Mouse (Mus musculus) adrenal gland, postnatal 4 days (tissue): Measurements from ENCODE around the gene Smpd4. TPM values are rescaled to one million over a fixed set of nuclear protein-coding genes. Genes with fewer than 3 reads are reported as not detected.
A peak's percentile ranks its signal among the peaks of the same experiment; 100 is the strongest.
"Not testable (repeated sequence)": the region's sequence is repeated elsewhere in the genome, so short reads cannot be mapped to it uniquely, and the experiment has no call there.

Experiments
- DNase-seq, 2 experiments: peaks; one replicate each; pipeline ENCODE4 v3.0.0; 2021 to 2022; ENCODE audit warnings: low spot score in 2 of 2, mixed read lengths in 2 of 2
- long read RNA-seq, 2 experiments: library from polyadenylated mRNA; stranded (forward); transcript quantifications; one replicate each; pipeline ENCODE4 v2.0.0; 2021
- total RNA-seq, 2 experiments: library from RNA; stranded (reverse); gene quantifications; 2 replicates each; pipeline ENCODE4 v1.2.3; 2021

The Smpd4 gene
- 10 to 100 TPM; 50.2 to 52.4 TPM for total RNA-seq
- long read RNA-seq, experiment 1, full-length matches to known transcripts: 8 of 20 reads
- long read RNA-seq, experiment 1, partial matches to known transcripts: 6 of 20 reads
- long read RNA-seq, experiment 1, other reads (novel, unspliced or antisense): 6 of 20 reads
- long read RNA-seq, experiment 2, full-length matches to known transcripts: 9 of 33 reads
- long read RNA-seq, experiment 2, partial matches to known transcripts: 19 of 33 reads
- long read RNA-seq, experiment 2, other reads (novel, unspliced or antisense): 5 of 33 reads

GRCm38 (mm10) chr16:17619198-17620105 is at the start of gene Smpd4:
Gene Smpd4 (plus strand): TSS chr16:17619354.
- peak; percentile 86 to 91 for DNase-seq

GRCm38 (mm10) chr16:17575870-17576824 is 43.0 kb upstream of the Smpd4 start:
- DNase-seq: peak; percentile 31 to 44

DNA sequence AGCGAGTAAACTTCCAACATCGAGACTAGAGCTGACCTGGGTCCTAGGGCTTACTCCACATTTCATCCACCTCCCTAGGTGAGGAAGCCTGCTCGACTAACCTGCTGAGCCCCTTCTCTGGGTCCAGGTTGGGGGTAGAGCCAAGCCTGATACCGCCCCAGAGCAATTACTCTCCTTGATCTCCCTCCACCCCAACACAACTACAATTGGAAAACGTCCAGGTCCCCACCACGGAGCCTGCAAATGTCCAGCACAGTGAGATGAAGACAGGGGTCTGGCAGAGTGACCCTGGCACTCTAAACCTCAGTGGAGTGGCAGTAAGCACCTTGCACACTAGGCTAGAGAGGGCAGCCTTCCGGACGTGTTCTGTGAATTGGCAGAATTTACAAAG is 42.3 kb upstream of the Smpd4 start:
- DNase-seq: no peak

- DNase-seq: no peak
Measured at GRCm38 (mm10) chr16:17583064-17583463, 36.1 kb upstream of the Smpd4 start, which contains the start of gene Slc7a4. Gene Slc7a4 (minus strand): TSS chr16:17583214.

DNA sequence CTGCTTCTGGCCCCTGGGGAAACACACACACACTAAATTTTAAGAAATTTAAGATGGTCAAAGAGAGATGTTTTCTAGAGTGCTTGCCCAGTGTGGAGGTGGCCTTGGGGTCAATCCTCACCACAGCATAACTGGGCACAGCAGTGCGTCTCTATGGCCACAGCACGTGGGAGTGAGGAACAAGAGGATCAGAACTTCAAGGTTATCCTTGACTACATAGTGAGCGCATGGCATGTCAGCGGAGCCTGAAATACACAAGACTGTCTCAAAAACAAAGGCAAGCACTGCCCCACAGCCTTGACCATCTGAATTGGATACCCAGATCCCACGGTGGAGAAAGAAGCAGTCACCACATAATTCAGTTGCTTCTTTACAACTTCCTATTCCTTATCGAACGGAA is 34.6 kb upstream of the Smpd4 start:
- DNase-seq: no peak

- DNase-seq: no peak
Measured at GRCm38 (mm10) chr16:17590731-17591130, 28.4 kb upstream of the Smpd4 start.

DNA sequence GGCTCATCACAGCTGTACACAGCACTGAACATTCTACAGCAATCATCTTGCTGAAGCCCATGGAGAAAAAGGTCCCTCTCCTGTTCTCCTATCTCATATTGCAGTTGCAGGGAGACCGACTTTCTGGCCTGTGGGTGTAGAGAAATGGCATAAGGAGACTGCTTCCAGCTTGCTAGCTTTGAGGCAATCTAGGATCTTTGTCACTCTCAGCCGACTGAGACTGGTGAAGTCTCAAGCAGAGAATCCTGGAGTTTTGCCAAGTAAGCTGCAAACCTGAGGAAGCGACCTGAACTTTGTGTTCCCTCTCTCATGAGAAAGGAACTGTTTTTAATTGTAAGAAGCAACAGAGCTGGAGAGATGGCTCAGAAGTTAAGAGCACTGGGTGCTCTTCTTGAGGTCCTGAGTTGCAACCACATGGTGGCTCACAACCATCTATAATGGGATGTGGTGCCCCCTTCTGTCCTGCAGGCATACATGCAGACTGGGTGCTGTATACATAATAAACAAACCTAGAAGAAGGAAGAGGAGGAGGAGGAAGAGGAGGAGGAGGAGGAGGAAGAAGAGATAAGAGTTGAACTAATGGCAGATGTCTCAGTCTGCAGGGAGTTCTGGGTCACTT is 18.1 kb upstream of the Smpd4 start:
- no peak for DNase-seq

DNA sequence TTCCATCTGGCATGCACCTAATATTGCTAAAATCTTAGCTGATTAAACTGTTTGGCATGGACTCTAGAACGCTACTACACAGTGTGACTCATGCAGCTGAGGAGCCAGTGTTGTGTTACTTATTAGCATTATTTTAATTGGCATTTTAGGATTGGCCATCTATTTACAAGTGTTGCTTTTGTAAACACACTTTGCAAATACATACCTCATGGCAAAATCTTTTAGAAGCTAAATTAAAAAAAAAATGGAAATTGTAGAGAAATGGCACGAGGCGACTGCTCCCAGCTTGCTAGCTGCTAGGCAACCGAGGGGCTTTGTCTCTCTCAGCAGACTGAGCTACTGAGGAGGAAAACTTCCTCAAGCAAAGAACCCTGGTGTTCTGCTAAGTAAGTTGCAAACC is 14.2 kb upstream of the Smpd4 start:
- no peak for DNase-seq

- no peak for DNase-seq
Measured at GRCm38 (mm10) chr16:17605684-17606083, 13.5 kb upstream of the Smpd4 start.

GRCm38 (mm10) chr16:17611383-17611782 is 7.8 kb upstream of the Smpd4 start:
- no peak for DNase-seq

GRCm38 (mm10) chr16:17614740-17615139 is 4.4 kb upstream of the Smpd4 start:
- DNase-seq: not testable (repeated sequence)

DNA sequence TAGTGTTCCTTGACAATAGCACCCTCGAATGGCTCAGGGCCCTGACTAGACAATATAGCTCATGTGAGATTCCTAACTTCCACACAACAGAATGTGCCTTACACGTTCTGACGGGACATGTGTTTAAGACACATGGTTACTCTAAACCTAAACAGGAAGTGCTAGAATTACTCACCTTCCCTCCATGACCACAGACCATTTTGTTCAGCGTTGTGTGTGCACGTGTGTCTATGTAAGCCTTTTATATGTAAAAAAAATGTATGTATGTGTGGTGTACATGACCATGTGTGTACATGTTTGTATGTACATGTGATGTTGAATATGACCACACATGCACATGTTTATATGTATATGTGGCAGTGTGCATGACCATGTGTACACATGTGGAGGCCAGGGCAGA is 2.9 kb upstream of the Smpd4 start:
- no peak for DNase-seq

GRCm38 (mm10) chr16:17617922-17618565 is 1.1 kb upstream of the Smpd4 start:
- DNase-seq: no peak

DNA sequence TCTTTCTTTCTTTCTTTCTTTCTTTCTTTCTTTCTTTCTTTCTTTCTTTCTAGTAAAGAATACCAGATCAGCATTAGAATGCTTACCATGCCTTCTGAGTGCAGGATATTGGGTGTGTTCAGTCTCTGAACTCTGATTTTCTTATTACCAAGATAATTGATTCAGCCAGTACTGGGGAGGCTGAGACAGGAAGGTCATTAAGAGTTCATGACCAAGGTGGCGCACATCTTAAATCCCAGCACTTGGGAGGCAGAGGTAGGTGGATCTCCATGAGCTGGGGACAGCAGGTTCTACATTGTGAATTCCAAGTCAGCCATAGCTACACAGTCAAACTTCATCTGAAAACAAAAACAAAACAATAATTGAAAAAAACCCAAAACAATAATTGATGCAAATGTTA is 2.8 kb downstream of the Smpd4 start:
- DNase-seq: no peak

DNA sequence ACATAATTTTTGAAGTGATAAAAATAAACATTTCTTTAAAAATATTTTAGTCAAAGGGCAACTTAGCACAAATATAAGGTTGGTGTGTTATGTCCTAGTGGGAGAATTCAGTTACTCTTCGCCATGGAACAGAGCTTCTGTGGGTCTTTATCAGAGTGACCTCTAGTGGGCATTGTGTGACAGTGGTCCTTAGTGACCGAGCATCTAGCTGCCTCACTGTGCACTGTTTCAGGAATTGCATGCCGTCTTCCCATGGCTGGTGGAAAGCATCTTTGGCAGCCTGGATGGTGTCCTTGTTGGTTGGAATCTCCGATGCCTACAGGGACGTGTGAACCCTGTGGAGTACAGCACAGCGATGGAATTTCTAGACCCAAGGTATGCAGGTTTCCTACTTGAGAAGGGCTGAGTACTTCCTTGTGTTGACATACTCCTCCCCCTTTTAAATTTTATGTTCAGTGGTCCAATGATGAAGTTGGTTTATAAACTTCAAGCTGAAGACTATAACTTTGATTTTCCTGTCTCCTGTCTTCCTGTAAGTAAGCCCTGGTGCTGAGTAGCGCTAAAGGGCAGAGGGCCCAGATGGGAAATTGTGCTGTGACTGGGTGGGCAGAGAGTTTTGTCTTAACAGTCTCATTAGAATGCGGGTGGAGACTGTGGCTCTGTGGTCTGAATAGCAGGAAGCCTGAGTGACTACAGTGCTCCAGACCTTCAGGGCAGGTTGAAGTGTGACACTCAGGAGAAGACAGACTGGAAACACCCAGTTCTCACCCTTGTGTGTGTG is 6.5 kb downstream of the Smpd4 start:
- no peak for DNase-seq

GRCm38 (mm10) chr16:17626269-17626555 is 7.1 kb downstream of the Smpd4 start:
- no peak for DNase-seq

DNA sequence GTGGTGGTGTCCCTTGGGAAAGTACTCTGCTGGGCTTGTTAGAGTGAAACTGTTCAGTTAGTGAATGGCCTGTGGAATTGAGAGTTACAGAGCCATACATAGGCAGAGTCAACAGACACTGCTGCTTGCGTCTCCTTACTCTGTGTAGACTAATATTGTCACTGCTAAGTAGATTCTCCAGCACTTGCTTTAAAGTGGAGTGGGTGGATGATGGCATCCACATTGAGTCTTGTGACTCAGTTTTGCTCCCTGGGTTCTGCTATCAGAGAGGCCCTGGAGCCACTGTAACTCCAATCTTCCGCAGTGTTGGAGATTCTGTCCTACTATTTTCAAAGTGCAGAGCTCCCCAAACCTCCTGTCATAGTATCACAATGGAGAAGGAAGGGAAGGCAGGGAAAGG is 13.4 kb downstream of the Smpd4 start:
- no peak for DNase-seq

DNA sequence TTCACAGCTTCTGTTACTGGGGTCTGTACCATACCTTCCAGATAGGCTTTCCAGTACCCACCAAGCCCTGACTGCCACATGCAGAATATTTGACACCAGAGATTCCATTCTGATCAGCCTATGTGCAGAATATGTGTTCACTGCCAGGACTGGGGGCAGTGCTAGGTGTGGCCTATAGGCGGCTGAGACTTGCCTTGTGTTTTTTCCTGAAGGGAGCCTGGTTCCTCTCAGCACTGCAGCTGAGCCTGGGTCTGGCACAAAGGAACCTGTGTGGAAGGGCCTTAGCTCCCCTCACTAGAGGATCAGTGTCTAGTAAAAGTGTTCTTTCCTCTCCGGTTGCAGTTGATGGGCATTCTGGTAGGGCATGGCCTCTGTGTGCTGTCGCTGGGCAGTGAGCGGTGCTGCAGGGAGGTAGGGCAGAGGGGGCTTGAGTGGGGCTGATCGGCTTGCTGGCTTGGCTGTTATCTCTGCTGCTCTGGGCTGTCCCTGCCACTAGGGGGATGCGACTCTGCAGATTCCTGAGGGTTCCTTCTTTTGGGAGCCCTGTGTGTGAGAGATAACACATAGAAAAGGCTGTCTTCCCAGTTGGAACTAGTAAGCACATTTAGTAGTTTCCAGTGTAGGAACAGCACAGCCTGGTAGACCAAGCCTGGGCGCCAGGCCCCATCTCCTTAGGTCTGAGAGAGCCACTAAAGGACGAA is 14.5 kb downstream of the Smpd4 start:
- DNase-seq: no peak

- no peak for DNase-seq
Measured at GRCm38 (mm10) chr16:17636904-17637303, 17.8 kb downstream of the Smpd4 start.
